Mouse (Mus musculus) embryonic fibroblast, embryonic 13.5 days (primary cell): ENCODE data around the gene Dennd4a.

Experiments used
- CTCF ChIP-seq: IDR thresholded peaks from 2 replicates; pipeline ENCODE4 v1.5.1; 2011; ENCODE audit warnings: mild to moderate bottlenecking, control low read depth, low read length, moderate library complexity, borderline replicate concordance; ENCODE audit not compliant: insufficient read depth
- POLR2A ChIP-seq: IDR thresholded peaks from 2 replicates; pipeline ENCODE4 v1.6.1; 2011; ENCODE audit warnings: low read depth, mild to moderate bottlenecking, control low read depth, low read length, moderate library complexity

- TF ChIP-seq POLR2A, result no peak
- no peak for TF ChIP-seq CTCF
These were observed 9.1 kb downstream of the Dennd4a start for GRCm38 (mm10) chr9:64820086-64820795.
